12 mouse cellular contexts compared by ENCODE assay signal in genomic region chr13:30902286-30902685, GRCm38 (mm10). TPM values are rescaled to one million over a fixed set of nuclear protein-coding genes. Genes with fewer than 3 reads are reported as not detected.
"Had no signal": no experiment of that assay in that cellular context is flagged by ENCODE, and none has a peak within 500 bp of the region (broad histone marks: within the 10 kb centered on the region; RNA-seq: fewer than 3 reads in every experiment).

No protein-coding gene starts in this region.

- DNase-seq: kidney, postnatal 36 days; layer of hippocampus, adult 9-11 months; left cerebral cortex, postnatal 4 days; lung, adult 18-20 months; thymus, postnatal 4 days had no signal

RNA-seq across cellular contexts. Expression of gene Hus1b, which starts 45.3 kb away (rescaled TPM):
- polyA plus RNA-seq: limb, embryonic 13.5 days; lung, embryonic 16.5 days; macrophage; midbrain, embryonic 11.5 days; midbrain, embryonic 15.5 days; neural tube, embryonic 12.5 days; stomach, postnatal 0 days had no signal
